Mouse (Mus musculus) liver, embryonic 11.5 days (tissue): ENCODE measurements around the gene Olfr669. TPM values are rescaled to one million over a fixed set of nuclear protein-coding genes. Genes with fewer than 3 reads are reported as not detected.

ENCODE experiments used
- polyA plus RNA-seq: library from polyadenylated mRNA; unstranded; fragments of >200 nt; fragmentation: Nextera tagmentation; extraction: Ambion mirVana; gene quantifications from 2 replicates; pipeline ENCODE4 v1.2.1, GENCODE M21; 2014

Gene Olfr669
- polyA plus RNA-seq, 1 experiment from 2014 or later, result not detected

Other genes with a start within 250 kb of the Olfr669 start
- not detected in 2 replicates for gene Olfr661, start 247.7 kb upstream of the Olfr669 start, polyA plus RNA-seq
- not detected in 2 replicates for gene Usp17le, start 156.8 kb upstream of the Olfr669 start, polyA plus RNA-seq
- gene Usp17lb, start 91.6 kb upstream of the Olfr669 start, polyA plus RNA-seq, result not detected in 2 replicates
- gene Usp17la, start 77.2 kb upstream of the Olfr669 start, polyA plus RNA-seq, result not detected in 2 replicates
- gene Olfr665, start 56.2 kb upstream of the Olfr669 start, polyA plus RNA-seq, result not detected in 2 replicates
- not detected in 2 replicates for gene Olfr666, start 38.3 kb upstream of the Olfr669 start, polyA plus RNA-seq
- gene Olfr667, start 12.8 kb upstream of the Olfr669 start, polyA plus RNA-seq, result not detected in 2 replicates
- not detected in 2 replicates for gene Olfr668, start 6.2 kb upstream of the Olfr669 start, polyA plus RNA-seq
- not detected in 2 replicates for gene Olfr670, start 28.4 kb downstream of the Olfr669 start, polyA plus RNA-seq
- gene Olfr671, start 44.9 kb downstream of the Olfr669 start, polyA plus RNA-seq, result not detected in 2 replicates
- not detected in 2 replicates for gene Olfr672, start 67.8 kb downstream of the Olfr669 start, polyA plus RNA-seq
- gene Olfr675, start 94.2 kb downstream of the Olfr669 start, polyA plus RNA-seq, result not detected in 2 replicates
- gene Olfr676, start 98.5 kb downstream of the Olfr669 start, polyA plus RNA-seq, result not detected in 2 replicates
- gene Olfr677, start 117.1 kb downstream of the Olfr669 start, polyA plus RNA-seq, result not detected in 2 replicates
- not detected in 2 replicates for gene Olfr678, start 130.2 kb downstream of the Olfr669 start, polyA plus RNA-seq
- not detected in 2 replicates for gene Olfr679, start 147.0 kb downstream of the Olfr669 start, polyA plus RNA-seq
- gene Olfr680-ps1, start 158.6 kb downstream of the Olfr669 start, polyA plus RNA-seq, result not detected in 2 replicates
- gene Olfr681, start 182.6 kb downstream of the Olfr669 start, polyA plus RNA-seq, result not detected in 2 replicates
- not detected in 2 replicates for gene Olfr683, start 212.8 kb downstream of the Olfr669 start, polyA plus RNA-seq
- gene Olfr684, start 229.4 kb downstream of the Olfr669 start, polyA plus RNA-seq, result not detected in 2 replicates